Mouse (Mus musculus) layer of hippocampus, adult 18-20 months (tissue): ENCODE measurements around the gene Grb7. TPM values are rescaled to one million over a fixed set of nuclear protein-coding genes. Genes with fewer than 3 reads are reported as not detected.

Experiments
- DNase-seq, 2 experiments: peaks; one replicate each; pipeline ENCODE4 v3.0.0; 2022; ENCODE audit warnings: low spot score in 2 of 2
- long read RNA-seq: library from polyadenylated mRNA; stranded (forward); transcript quantifications from one replicate; pipeline ENCODE4 v2.0.0, GENCODE M21; 2021
- total RNA-seq, 2 experiments: library from RNA; stranded (reverse); gene quantifications; 2 replicates each; pipeline ENCODE4 v1.2.3; 2021

Gene Grb7
- total RNA-seq = 1 to 10 TPM; 1.2 to 2.1 TPM
- long read RNA-seq = 0 reads

- no peak for DNase-seq
Observed at GRCm38 (mm10) chr11:98446213-98446561, at the start of gene Grb7. Gene Grb7, plus strand, starts transcription at chr11:98446394.

DNA sequence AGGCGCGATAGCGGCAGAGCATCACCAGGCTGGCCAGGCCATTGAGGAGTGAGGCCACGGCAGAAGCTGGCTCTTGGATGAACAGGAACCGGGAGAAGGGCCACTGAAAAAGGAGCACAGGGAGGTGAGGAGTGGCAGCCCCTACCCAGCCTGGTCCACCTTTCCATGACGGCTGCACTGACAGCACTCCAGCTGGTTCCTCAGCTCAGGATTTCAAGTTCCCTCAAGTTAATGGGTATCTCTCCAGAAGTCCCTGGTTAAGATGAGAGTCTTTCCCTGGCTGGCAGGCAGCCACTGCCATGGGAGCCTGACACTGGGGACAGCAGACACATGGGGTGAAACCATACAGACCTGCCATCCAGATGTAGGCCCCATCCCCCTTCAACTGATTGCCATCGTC, 48.2 kb upstream of the Grb7 start:
- DNase-seq = no peak

- DNase-seq = peak; percentile 85 to 93
Observed at GRCm38 (mm10) chr11:98400161-98400726, 46.0 kb upstream of the Grb7 start, which contains the start of gene Pgap3. Gene Pgap3, minus strand, starts transcription at chr11:98400490.

GRCm38 (mm10) chr11:98400816-98401215, 45.4 kb upstream of the Grb7 start:
- DNase-seq = no peak

DNA sequence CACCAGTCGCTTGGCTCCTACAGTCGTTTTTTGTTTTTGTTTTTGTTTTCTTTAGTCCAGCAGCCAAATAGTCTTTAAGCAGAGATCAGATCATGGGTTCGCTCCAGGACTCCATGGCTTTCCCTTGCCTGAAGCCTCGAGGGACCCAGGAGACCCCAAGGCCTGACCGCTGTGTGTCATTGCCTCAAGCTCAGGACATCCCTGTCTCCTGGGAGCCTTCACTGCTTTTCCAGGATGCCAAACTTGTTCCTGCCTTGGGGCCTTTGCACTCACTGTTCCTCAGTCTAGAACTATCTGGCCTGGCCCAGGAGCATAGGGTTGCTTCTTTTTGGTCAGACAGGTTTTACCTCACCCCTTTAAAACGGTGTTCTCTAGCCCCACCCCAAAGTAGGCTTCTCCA, 39.6 kb upstream of the Grb7 start:
- no peak for DNase-seq

DNA sequence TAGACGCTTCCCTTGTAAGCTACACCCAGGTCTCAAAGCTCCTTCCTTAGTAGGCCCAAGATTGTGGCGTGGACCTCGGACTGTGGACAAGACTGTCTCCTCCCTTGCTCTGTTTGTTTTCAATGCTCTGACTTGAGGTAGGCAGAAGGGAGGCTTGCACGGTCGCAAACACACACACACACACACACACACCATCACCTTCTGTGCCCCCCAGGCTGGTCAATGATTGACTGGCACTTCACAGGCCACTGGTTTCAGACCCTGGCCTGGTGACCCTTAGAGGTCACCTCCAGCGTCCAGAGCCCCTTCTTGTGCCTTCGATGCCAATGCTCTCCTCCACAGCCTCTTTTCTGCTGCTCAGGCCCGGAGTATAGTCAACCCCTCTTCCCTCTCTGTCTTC, 37.3 kb upstream of the Grb7 start:
- no peak for DNase-seq

DNA sequence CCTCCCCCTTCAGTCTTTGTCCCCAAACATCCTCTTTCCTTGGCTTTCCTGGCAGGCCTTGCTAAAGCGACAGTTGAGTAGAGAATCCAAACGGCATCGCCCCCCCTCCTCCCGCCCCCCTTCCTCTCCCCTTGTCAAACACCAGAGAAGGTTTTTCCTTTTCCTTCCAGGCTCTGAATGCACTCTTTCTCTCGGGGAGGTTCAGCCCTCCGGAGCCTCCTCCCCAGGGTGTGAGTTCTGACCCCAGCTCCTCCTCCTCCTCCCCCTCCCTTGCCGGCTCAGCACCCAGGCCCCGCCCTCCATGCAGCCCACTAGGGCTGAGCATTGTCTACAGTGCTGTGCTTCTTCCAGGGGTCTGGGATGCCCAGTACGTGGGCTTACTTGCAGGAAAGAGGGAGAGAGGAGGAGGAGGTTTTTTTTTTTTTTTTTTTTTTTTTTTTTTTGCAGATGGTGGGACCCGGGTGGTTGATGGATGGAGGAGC, 36.8 kb upstream of the Grb7 start:
- DNase-seq = no peak

DNA sequence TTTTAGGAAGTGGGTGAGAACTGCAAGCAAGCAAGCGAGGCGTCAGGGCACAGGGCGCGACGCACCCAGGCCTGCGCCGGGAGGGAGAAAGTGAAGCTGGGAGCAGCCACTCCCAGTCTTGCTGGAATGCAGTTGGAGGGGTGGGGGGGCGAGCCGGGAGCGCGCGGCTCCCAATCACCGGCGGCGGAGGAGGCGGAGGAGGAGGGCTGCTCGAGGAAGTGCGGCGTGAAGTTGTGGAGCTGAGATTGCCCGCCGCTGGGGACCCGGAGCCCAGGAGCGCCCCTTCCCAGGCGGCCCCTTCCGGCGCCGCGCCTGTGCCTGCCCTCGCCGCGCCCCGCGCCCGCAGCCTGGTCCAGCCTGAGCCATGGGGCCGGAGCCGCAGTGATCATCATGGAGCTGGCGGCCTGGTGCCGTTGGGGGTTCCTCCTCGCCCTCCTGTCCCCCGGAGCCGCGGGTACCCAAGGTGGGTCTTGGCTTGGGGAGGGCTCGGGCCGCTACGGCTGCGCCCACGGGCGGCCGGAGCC, 33.9 kb upstream of the Grb7 start, which contains the start of gene Erbb2:
TSS of gene Erbb2 (plus strand) at position 198 of the 524 bp plus-strand sequence.
- DNase-seq = no peak

DNA sequence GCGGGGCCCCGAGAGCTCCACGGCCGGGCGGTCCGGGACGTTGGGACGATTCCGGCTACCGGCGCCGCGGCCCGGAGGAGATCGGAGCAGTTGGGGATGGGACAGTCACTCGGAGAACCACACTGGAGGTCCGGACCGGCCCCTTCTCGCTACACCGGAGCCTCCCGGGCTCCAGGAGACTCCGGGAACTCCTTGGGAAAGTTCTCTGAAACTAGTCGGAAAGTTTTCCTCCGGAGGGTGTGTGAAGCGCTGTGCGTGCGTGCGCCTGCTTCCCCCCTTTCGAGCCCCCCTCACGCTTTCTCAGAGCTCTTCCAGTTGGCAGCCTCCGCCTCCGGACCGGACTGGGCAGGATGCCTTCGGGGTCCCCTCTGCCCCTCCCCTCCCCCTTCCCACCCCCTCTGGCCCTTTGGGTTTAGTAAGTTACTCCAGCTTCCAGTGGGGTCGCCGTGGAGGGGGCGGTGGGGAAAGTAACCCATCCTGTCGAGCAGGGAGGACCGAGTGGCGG, 33.3 kb upstream of the Grb7 start:
- no peak for DNase-seq

- no peak for DNase-seq
Observed at GRCm38 (mm10) chr11:98413731-98414130, 32.5 kb upstream of the Grb7 start.

DNA sequence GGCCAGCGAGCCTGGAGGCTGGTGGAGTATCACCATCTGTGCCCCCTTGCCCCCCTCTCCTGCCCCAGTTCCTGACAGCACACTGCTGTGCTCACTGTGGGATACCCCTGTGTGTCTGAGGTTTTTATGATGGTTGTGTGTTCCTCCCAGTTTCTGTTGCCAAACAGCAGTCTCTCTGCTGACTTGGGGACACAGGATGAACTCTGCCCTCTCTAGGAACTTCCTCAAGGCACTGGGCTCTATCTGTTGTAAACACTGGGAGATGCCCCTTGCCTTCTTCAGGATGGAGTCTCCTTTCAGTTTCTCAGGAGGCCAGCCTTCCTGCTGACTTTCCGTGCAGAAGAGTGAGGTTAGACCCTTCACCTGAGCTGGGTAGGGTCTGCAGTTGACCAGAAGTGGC, 32.0 kb upstream of the Grb7 start:
- DNase-seq = no peak

DNA sequence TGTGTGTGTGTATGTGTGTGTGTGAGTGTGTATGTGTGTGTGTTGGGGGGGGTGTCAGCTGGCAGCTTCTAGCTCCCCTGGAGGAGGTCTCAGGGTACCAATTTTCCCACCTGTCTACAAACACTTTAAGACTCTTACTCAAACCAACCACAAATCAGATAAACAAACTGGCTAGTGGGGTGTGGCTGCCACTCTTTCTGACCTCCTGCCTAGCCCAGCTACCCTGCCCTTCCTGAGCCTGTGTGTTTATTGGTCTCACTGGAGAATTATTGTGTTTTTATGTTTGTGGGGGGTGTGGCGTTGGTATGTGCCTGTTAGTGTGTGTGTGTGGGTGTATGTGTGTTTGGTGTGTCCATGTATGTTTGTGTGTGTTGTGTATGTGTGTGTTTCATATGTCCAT, 29.1 kb upstream of the Grb7 start:
- no peak for DNase-seq

DNA sequence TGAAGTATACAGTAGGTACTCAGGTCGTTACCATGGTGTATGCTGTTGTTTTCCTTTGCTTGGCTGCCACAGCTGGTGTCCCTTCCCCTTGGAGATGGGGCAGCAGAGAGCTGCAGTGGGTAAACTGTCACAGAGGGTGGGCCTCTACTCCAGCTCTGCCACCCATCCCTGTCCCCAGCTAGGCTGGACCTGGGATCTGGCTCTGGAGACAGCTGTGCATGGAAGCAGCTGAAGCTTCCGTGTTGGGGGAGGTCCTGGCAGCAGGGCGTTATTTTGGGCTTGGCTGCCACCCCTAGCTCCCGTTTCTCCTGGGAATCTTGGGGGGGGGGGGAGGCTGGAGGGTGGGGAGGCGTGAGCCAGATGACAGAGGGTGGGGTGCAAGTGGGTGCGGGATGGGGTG, 27.9 kb upstream of the Grb7 start:
- no peak for DNase-seq

- no peak for DNase-seq
Observed at GRCm38 (mm10) chr11:98418939-98419547, 27.2 kb upstream of the Grb7 start.

- no peak for DNase-seq
Observed at GRCm38 (mm10) chr11:98426592-98426991, 19.6 kb upstream of the Grb7 start.

GRCm38 (mm10) chr11:98428436-98428835, 17.8 kb upstream of the Grb7 start:
- no peak for DNase-seq

DNA sequence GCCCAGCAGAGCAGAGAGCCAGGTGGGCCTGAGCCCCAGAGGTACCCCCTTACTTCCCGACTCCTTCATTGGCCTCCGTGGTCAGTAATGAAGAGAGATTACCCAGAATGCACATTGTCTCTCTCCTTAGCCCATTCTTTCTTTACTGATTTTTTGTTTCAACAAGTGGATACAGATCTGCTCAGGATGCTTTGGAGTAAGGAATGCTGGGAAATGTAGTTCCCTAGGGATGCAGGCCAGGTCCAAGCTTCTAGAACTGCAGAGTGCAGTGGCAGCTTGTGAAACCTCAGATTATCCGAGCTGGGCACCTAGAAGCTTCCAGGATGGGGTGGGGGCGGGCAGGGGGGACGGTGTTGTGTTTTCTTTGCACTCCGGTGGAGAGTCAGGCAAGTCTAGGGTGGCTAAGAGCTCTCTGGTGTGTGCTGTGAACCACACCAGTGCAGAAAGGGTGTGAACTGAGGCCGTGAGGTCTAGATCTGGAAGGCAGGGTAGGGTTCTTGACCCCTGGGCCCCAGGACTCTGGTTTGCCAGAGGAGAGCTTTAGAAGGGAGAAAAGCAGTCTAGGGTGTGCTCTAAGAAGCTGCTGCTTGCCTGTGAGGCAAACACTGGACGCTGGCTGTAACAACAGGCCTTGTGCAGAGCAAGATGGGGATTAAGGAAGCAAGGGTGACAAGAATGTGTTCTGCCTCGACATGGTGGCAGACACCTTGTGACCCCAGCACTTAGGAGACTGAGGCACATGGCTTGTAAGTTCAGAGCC, 14.3 kb upstream of the Grb7 start:
- DNase-seq = no peak

- DNase-seq = no peak
Observed at GRCm38 (mm10) chr11:98435723-98436122, 10.5 kb upstream of the Grb7 start.

DNA sequence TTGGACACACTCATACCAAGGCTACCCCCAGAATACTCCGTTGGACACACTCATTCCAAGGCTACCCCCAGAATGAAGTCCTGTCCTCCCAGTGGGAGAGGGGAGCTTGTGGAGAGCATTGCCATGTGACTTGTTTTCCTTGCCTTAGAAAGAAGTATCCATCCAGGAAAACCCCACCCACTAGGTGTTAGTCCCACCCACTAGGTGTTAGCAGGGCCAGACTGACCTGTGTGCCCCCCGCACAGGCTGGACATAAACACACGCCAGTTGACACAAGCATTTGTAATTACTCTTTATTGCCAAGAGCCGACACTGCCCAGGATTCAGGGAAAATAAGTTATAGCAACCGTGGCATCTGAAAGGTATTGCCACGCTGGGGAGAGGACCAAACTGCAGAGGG, 8.8 kb upstream of the Grb7 start:
- DNase-seq = no peak

DNA sequence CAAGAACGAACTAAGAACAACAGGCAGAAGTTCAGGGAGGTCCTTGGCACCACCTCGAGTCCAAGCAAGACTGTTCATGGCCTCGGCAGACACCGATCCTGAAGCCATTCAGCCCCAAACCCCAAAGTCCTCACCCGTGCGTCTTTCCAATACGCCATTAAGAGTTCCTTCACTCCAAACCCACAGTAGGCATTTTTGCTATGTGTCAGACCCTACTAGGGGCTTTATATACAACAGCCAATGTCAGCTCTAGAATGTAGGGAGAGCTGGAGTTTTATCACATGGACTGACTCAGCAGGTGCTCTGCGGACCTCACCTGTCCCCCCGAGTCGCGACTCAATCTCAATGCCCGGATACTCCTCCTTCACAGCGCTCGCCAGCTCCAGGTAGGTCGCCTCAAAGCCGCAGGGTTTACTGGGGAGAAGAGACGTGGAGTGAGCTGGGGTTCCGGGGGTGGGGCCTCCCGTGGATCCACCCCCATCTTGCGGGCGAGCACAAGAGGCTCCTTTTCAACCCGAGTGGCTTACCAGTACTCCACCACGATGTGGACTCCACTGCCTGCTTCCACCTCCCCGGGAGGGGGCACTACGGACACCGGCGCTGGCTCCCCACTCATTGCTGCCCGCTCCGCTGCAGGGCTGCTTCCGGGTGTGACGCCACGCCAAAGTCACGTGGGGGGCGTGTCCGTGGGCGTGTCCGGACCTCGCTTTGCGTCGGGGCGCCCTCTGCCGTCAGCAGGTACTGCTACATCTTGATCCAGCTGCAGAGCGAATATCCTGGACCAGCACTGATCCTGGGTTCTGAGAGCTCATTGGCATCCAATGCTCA, 7.6 kb upstream of the Grb7 start, which contains the start of gene Mien1:
TSS of gene Mien1 (minus strand) at position 661 of the 828 bp plus-strand sequence.
- peak; percentile 92 to 97 for DNase-seq

DNA sequence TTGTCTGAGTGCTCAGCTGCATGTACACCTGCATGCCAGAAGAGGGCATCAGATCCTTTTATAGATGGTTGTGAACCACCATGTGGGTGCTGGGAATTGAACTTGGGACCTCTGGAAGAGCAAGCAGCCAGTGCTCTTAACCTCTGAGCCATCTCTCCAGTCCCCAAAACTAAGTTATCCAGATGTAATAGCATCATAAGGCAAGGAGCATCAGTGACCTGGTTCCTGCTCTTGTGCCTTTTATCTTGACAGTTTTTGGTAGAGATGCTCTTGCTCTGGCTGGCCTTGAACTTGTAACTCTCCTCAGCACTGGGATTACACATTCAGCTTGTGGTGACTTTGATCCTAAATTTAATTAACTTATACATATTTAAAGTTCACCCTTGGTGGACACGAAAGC, 2.5 kb upstream of the Grb7 start:
- no peak for DNase-seq
